Mouse (Mus musculus) embryonic facial prominence, embryonic 10.5 days (tissue): Measurements from ENCODE around the gene Bola1. TPM values are rescaled to one million over a fixed set of nuclear protein-coding genes. Genes with fewer than 3 reads are reported as not detected.
A peak's percentile ranks its signal among the peaks of the same experiment; 100 is the strongest.
"Not testable (repeated sequence)": the region's sequence is repeated elsewhere in the genome, so short reads cannot be mapped to it uniquely, and the experiment has no call there.

Experiments
- DNase-seq: peaks from one replicate; pipeline ENCODE4 v3.0.0-alpha.2; 2017; ENCODE audit warnings: low spot score
- H3K27ac ChIP-seq: fragments of 300-500 bp; sonication (generic); replicated peaks from 2 replicates; pipeline ENCODE4 v1.5.1; 2016; ENCODE audit warnings: mild to moderate bottlenecking
- H3K27me3 ChIP-seq: fragments of 300-500 bp; sonication (generic); replicated peaks from 2 replicates; pipeline ENCODE4 v1.6.1; 2016; ENCODE audit warnings: low read depth, mild to moderate bottlenecking; ENCODE audit not compliant: poor library complexity, severe bottlenecking
- H3K36me3 ChIP-seq: fragments of 300-500 bp; sonication (generic); replicated peaks from 2 replicates; pipeline ENCODE4 v1.6.1; 2016; ENCODE audit warnings: mild to moderate bottlenecking, moderate library complexity
- H3K4me1 ChIP-seq: fragments of 300-500 bp; sonication (generic); 2 replicates; pipeline ENCODE4 v1.6.1; 2016
- H3K4me3 ChIP-seq: fragments of 300-500 bp; sonication (generic); 2 replicates; pipeline ENCODE4 v1.5.1; 2016; ENCODE audit warnings: mild to moderate bottlenecking, moderate library complexity
- H3K9me3 ChIP-seq: fragments of 300-500 bp; sonication (generic); 2 replicates; pipeline ENCODE4 v1.6.1; 2016; ENCODE audit warnings: mild to moderate bottlenecking
- WGBS: fragments of 180-500 bp; shearing (Covaris S2); methylation state at CpG from one replicate; pipeline ENCODE4 v1.1.7; 2016; 5-methylcytosine and 5-hydroxymethylcytosine counted together
- polyA plus RNA-seq: library from polyadenylated mRNA; unstranded; fragments of >200 nt; fragmentation: Nextera tagmentation; extraction: Ambion mirVana; gene quantifications from 2 replicates; pipeline ENCODE4 v1.2.1, GENCODE M21; 2016

The Bola1 gene
- polyA plus RNA-seq, 1 experiment from 2014 or later: 76.4 TPM

GRCm38 (mm10) chr3:96257190-96257589, 37.7 kb upstream of the Bola1 start:
- WGBS: 82% methylated on average over 3 of the region's 3 CpGs
- peaks cover 26% of the 10 kb centered on the region for H3K4me1 ChIP-seq
- no peaks in the 10 kb centered on the region for H3K9me3 ChIP-seq
- H3K27me3 ChIP-seq: no peaks in the 10 kb centered on the region
- H3K4me3 ChIP-seq: no peak overlapping the region
- no peak for DNase-seq
- no peaks in the 10 kb centered on the region for H3K36me3 ChIP-seq
- no peak overlapping the region; the same call in 1 of the 2 replicates for H3K27ac ChIP-seq

GRCm38 (mm10) chr3:96255926-96256593, 36.6 kb upstream of the Bola1 start:
- H3K4me3 ChIP-seq: no peak overlapping the region
- H3K36me3 ChIP-seq: no peaks in the 10 kb centered on the region
- H3K27me3 ChIP-seq: no peaks in the 10 kb centered on the region
- no peak overlapping the region for H3K27ac ChIP-seq
- no peaks in the 10 kb centered on the region for H3K9me3 ChIP-seq
- no peak for DNase-seq
- peaks cover 18% of the 10 kb centered on the region for H3K4me1 ChIP-seq
- 85% methylated on average over 5 of the region's 5 CpGs for WGBS

- no peaks in the 10 kb centered on the region for H3K36me3 ChIP-seq
- H3K27ac ChIP-seq: peak overlapping the region; percentile 57
- DNase-seq: peak; percentile 56
- no peaks in the 10 kb centered on the region for H3K27me3 ChIP-seq
- WGBS: 50% methylated on average over 10 of the region's 10 CpGs
- H3K9me3 ChIP-seq: no peaks in the 10 kb centered on the region
- H3K4me1 ChIP-seq: peaks cover 29% of the 10 kb centered on the region
- no peak overlapping the region for H3K4me3 ChIP-seq
Observed at GRCm38 (mm10) chr3:96254683-96255355, 35.3 kb upstream of the Bola1 start.

- H3K4me1 ChIP-seq: peaks cover 53% of the 10 kb centered on the region
- H3K27ac ChIP-seq: no peak overlapping the region
- DNase-seq: no peak
- WGBS: 89% methylated on average over 3 of the region's 3 CpGs
- H3K4me3 ChIP-seq: no peak overlapping the region
- no peaks in the 10 kb centered on the region for H3K36me3 ChIP-seq
- H3K27me3 ChIP-seq: no peaks in the 10 kb centered on the region
- no peaks in the 10 kb centered on the region for H3K9me3 ChIP-seq
Observed at GRCm38 (mm10) chr3:96251787-96252186, 32.3 kb upstream of the Bola1 start.

GRCm38 (mm10) chr3:96250890-96251289, 31.4 kb upstream of the Bola1 start:
- Histone ChIP-seq H3K4me1 (peaks cover 49% of the 10 kb centered on the region), H3K9me3 (no peaks in the 10 kb centered on the region), H3K27me3 (no peaks in the 10 kb centered on the region), H3K27ac (peak overlapping the region; percentile 35), H3K36me3 (no peaks in the 10 kb centered on the region), H3K4me3 (no peak overlapping the region)
- DNase-seq: no peak
- WGBS: 71% methylated on average over 3 of the region's 3 CpGs

GRCm38 (mm10) chr3:96249034-96249345, 29.5 kb upstream of the Bola1 start:
- no peaks in the 10 kb centered on the region for H3K27me3 ChIP-seq
- peak overlapping the region; percentile 57 for H3K27ac ChIP-seq
- 57% methylated on average over 4 of the region's 4 CpGs for WGBS
- no peaks in the 10 kb centered on the region for H3K9me3 ChIP-seq
- H3K4me1 ChIP-seq: peaks cover 51% of the 10 kb centered on the region
- H3K36me3 ChIP-seq: no peaks in the 10 kb centered on the region
- H3K4me3 ChIP-seq: peak overlapping the region; percentile 65
- DNase-seq: no peak

GRCm38 (mm10) chr3:96248141-96249033, 28.9 kb upstream of the Bola1 start:
- H3K4me3 ChIP-seq: peak overlapping the region; percentile 65
- no peaks in the 10 kb centered on the region for H3K36me3 ChIP-seq
- peaks cover 57% of the 10 kb centered on the region for H3K4me1 ChIP-seq
- H3K27me3 ChIP-seq: no peaks in the 10 kb centered on the region
- no peaks in the 10 kb centered on the region for H3K9me3 ChIP-seq
- H3K27ac ChIP-seq: peak overlapping the region; percentile 88
- WGBS: 52% methylated on average over 6 of the region's 6 CpGs
- no peak for DNase-seq

GRCm38 (mm10) chr3:96247356-96248140, 28.0 kb upstream of the Bola1 start:
- DNase-seq: no peak
- Histone ChIP-seq H3K27ac (peak overlapping the region; percentile 88), H3K36me3 (no peaks in the 10 kb centered on the region), H3K4me1 (peaks cover 65% of the 10 kb centered on the region), H3K27me3 (no peaks in the 10 kb centered on the region), H3K9me3 (no peaks in the 10 kb centered on the region), H3K4me3 (peak overlapping the region; percentile 65)
- WGBS: 3% methylated on average over 11 of the region's 11 CpGs

- 0% methylated on average over 16 of the region's 47 CpGs for WGBS
- Histone ChIP-seq H3K4me3 (peak within 1 kb of the TSS; percentile 65), H3K4me1 (peaks cover 69% of the 10 kb centered on the region), H3K27ac (peak within 1 kb of the TSS; percentile 88)
- H3K9me3 ChIP-seq, H3K27me3 ChIP-seq, H3K36me3 ChIP-seq, DNase-seq: not testable (repeated sequence)
Observed at GRCm38 (mm10) chr3:96246427-96246856, 26.9 kb upstream of the Bola1 start, which contains the start of gene Hist2h3c1. Gene Hist2h3c1 (plus strand): TSS chr3:96246685.

- H3K9me3 ChIP-seq, H3K36me3 ChIP-seq, H3K27me3 ChIP-seq, DNase-seq: not testable (repeated sequence)
- WGBS: 0% methylated on average over 10 of the region's 21 CpGs
- H3K4me3 ChIP-seq: peak overlapping the region; percentile 48; the same call in 1 of the 2 replicates
- peaks cover 67% of the 10 kb centered on the region for H3K4me1 ChIP-seq
- H3K27ac ChIP-seq: peak overlapping the region; percentile 81
Observed at GRCm38 (mm10) chr3:96246018-96246417, 26.5 kb upstream of the Bola1 start.

- WGBS: 0% methylated on average over 44 of the region's 88 CpGs
- not testable (repeated sequence) for H3K36me3 ChIP-seq, H3K9me3 ChIP-seq, H3K27me3 ChIP-seq
- H3K4me1 ChIP-seq: peaks cover 66% of the 10 kb centered on the region
- peak within 1 kb of the TSS; percentile 66 for H3K4me3 ChIP-seq
- DNase-seq: peak; percentile 81
- H3K27ac ChIP-seq: peak within 1 kb of the TSS; percentile 98
Observed at GRCm38 (mm10) chr3:96245003-96245886, 25.7 kb upstream of the Bola1 start, which contains the start of gene Hist2h2aa1. Gene Hist2h2aa1 (plus strand): TSS chr3:96245497.
